Mouse (Mus musculus) retina, adult 2 months (tissue): ENCODE measurements around the gene Agbl4.

Source experiments
- DNase-seq: peaks from one replicate; pipeline ENCODE4 v3.0.0-alpha.2; 2012; ENCODE audit warnings: low read depth, low spot score

Gene Agbl4

GRCm38 (mm10) chr4:111580239-111580638, 1182.8 kb downstream of the Agbl4 start:
- no peak for DNase-seq

GRCm38 (mm10) chr4:111583562-111584237, 1186.2 kb downstream of the Agbl4 start:
- no peak for DNase-seq

DNA sequence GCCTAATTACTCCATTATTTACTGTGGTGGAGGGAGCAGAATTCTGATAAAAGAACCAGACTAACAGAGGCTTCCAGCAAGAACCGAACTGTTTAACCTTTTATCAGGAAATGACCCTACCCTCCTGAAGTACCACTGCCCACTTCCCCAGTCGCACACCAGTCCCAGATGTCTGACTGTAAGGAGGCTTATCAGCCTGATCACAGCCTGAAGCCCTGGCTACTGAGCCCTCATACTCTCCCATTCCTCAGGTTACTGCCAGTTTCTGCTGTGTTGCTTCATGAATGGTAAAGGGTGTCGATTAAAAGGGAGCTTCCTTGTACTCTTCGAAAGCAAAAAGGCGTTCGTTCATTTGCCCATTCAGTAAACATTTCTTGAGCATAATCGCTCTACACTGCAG, 1186.8 kb downstream of the Agbl4 start:
- DNase-seq, result no peak

DNA sequence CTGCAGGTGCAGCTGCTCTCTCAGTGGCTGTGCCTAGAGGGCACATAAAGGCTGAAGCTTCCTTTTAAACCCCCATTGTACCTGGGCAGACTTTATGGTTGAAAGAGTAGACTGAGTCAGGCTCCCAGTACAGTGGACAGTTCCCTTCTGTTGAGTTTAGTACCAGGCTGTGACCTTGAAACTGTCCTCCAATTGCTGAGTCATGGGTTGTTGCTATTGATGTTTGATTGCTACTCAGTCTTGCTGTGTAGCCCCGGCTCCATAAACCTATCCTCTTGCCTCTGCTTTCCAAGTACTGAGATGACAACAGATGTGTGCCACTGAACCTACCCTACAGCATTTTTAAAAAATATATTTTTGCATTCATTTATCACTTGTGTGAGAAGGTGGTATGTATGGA, 1190.8 kb downstream of the Agbl4 start:
- DNase-seq, result no peak

DNA sequence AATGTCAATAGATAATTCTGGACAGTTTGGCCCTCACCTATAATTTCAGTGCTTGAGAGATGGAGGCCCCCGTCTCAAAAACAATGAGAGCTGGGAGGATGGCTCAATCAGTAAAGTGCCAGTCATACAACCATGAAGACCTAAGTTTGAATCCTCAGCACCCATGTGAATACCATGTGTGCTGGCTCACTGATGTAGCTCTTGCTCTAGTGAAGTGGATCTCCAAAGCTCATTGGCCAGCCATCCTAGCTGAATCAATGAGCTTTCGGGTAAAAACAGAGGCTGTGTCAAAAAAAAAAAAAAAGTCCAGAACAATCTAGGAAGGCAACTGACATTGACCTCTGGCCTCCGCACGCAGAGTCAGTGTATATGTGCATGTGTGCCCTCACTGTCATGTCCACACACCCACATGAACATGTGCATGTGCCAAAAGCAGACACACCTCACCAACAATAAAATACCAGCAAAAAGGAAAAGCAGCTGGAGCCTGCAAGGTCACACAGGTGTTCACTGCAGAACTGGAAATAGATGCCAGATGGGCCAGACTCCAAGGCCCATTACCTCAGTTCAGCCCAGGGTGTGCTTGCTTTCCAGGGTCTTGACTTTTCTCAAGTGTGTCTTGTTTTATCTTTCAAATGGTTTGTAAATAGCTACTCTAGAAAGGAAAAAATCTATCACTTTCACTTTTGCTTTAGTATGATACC, 1192.2 kb downstream of the Agbl4 start:
- DNase-seq, result no peak

GRCm38 (mm10) chr4:111594655-111595295, 1197.3 kb downstream of the Agbl4 start:
- DNase-seq, result no peak

GRCm38 (mm10) chr4:111597249-111597661, 1199.8 kb downstream of the Agbl4 start:
- DNase-seq, result no peak

DNA sequence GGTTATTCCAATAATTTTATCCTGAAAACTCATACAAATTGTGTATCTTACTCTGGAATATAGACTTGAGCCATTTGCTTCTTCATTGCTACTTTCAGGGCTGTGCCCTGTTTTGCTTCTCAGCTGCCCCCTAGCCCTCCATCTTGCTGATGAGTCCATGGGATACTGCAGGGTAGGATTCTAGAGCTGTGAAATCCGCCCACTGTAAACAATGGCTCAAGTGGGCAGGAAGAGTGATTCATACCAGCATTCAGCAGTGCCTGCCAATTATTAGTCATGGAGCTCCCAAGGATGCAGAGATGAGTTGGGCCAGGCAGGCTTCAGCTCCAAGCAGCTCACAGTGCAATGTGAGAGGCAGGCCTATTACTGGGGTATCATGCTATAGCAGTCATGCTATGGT, 1200.5 kb downstream of the Agbl4 start:
- no peak for DNase-seq

GRCm38 (mm10) chr4:111603194-111603593, 1205.7 kb downstream of the Agbl4 start:
- DNase-seq, result no peak

- no peak for DNase-seq
Measured at GRCm38 (mm10) chr4:111607826-111608500, 1210.5 kb downstream of the Agbl4 start.

- no peak for DNase-seq
Measured at GRCm38 (mm10) chr4:111621865-111622264, 1224.4 kb downstream of the Agbl4 start.

DNA sequence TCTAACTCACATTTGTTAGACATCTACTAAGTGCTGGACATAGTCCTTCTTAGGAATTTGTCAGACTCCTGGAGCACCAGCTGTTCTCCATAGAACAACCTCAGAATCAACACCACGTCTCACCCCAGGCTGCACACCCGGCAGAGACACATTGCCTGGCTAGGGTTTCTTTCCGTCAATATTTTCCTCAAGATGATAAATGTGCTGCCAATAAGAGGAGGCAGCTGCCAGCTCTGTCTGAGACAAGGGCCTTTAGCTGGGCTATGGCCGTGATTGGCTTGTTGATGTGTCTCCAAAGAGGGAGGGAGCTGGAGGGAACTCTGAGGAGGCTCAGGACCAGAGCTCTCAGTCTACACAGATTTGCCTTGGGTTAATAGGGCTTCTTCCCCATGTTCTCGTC, 1227.5 kb downstream of the Agbl4 start:
- DNase-seq, result no peak

GRCm38 (mm10) chr4:111626118-111626830, 1228.8 kb downstream of the Agbl4 start:
- DNase-seq, result no peak

DNA sequence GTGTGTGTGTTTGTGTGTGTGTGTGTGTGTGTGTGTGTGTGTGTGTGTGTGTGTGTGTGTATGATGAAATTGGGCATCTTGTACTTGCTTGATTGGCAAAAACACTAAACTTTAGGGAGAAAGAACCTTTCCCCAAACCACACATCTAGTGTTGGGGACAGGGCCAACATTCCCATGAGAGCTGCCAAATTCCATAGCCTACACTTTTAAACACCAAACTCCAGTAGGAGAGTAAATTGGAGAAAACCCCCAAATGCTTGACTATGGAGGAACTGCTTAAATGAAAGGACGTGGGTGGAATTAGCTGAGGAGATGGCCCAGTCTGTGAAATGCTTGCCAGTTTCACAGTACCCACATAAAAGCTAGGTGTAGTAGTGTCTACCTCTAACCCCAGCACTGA, 1235.2 kb downstream of the Agbl4 start:
- no peak for DNase-seq

DNA sequence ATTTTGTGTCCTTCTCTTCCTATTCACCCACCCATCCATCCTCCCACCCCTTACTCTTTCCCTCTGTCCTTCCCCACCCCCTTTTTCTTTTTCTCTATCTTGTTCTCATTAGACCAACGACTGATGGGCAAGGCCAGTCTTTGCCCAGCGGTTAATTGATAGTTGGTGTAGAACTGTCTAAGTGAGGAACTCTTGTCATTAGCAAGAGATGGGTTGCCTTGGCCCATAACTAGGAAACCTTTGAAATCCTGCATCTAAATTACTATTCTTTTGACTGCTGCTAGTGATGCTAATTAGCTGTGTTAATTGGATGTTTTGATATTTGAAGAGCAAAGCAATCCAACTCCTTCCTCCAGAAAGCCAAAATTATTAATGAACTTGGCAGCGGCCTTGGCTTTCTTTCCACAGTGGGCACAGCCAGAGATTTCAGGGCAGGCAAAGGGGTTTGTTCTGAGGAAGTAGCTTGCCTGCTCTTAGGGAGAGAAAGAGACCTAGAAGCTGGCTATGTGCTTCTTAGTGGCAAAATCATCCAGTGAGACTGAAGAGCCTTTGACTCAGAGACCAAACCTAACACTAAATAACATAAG, 1238.2 kb downstream of the Agbl4 start:
- no peak for DNase-seq

- DNase-seq, result no peak
Measured at GRCm38 (mm10) chr4:111638948-111639708, 1241.7 kb downstream of the Agbl4 start.

GRCm38 (mm10) chr4:111645117-111645830, 1247.8 kb downstream of the Agbl4 start:
- no peak for DNase-seq

DNA sequence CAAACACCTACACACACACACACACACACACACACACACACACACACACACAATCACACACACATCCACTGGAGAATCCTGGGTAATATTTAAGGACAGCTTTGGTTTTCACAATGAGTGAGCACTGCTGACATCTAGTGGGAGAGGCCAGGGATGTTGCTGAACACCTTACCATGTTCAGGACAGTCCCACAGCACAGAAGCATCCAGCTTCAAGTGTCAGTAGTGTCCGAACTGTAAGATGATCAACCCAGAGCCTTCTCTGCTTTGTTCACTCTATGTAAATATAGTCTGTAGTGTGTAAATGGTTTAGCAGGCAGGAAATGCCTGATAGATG, 1248.3 kb downstream of the Agbl4 start:
- DNase-seq, result no peak

- no peak for DNase-seq
Measured at GRCm38 (mm10) chr4:111653451-111653850, 1256.0 kb downstream of the Agbl4 start.

DNA sequence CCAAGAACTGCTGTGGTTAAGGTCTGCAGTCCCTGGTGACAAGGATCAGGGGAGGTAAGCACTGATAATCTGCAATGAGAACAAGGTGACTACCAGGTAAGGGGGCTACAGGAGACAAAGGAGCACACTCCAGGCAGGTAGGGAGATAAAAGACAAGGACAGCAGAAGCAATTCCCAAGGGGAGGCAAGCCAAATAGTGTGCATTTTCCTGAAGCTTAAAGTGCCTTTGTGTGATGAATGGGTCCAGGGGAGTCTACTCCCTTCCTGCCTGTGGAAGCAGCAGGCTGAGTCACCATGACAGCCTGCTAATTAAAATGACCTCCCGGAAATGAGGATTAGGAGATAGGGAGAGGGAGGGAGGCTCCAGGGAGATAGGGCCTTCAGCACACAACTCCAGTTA, 1266.3 kb downstream of the Agbl4 start:
- DNase-seq, result no peak
